Mouse (Mus musculus): ENCODE data around the gene Ldb3.

Gene Ldb3

DNA sequence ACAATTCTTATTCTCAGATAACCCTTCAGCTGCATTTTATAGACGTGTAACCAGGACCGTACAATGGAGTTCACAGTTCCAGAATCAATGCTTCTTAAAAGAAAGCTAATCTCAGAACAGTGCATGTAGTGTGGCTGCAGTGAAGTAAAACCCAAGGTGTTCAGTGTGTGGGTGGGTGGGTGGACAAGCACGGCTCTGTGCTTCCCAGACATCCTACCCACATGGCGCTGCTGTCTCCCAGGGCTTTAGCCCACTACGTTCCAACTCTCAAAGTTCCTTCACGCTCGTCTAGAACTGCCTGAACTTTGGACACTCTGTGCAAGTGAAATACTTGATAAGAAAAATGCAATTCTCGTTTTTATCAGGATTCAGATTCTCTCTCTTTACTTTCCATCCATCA lies 65.8 kb downstream of the Ldb3 start, which contains the start of gene 9230112D13Rik:
TSS of gene 9230112D13Rik (minus strand) at position 101 of the 400 bp plus-strand sequence.
- in situ Hi-C loops (cut with MboI; ENCODE audit: low sequenced_read_pairs), result no loop called here

DNA sequence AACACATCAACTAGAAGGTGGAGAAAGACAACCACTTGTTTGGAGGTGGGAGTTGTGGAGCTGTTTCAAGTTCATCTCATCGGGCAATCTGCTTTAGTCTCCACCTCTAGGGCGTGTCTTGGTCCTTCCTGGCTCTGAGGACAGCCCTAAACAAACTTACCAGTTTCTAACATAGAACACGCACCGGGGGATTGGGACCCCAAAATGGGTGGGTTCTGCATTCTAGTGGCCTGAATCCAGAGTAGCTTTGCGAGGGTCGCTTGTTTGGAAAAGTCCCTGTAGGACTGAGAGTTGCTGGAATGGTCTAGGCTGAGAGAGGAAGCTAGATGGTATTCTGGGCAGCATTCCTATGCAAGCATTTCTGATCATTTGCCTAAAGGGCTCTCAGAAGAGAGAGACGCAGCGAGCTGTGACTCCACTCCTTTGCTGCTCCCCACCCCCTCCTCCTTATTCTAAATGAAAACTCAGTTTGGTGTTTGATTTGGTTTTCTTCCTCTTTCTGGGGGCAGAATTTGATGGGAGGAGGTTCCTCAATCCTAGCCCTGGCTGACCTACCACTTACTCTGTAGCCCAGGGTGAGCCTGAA lies 70.4 kb downstream of the Ldb3 start:
- in situ Hi-C loops (cut with MboI; ENCODE audit: low sequenced_read_pairs), result no loop called here

DNA sequence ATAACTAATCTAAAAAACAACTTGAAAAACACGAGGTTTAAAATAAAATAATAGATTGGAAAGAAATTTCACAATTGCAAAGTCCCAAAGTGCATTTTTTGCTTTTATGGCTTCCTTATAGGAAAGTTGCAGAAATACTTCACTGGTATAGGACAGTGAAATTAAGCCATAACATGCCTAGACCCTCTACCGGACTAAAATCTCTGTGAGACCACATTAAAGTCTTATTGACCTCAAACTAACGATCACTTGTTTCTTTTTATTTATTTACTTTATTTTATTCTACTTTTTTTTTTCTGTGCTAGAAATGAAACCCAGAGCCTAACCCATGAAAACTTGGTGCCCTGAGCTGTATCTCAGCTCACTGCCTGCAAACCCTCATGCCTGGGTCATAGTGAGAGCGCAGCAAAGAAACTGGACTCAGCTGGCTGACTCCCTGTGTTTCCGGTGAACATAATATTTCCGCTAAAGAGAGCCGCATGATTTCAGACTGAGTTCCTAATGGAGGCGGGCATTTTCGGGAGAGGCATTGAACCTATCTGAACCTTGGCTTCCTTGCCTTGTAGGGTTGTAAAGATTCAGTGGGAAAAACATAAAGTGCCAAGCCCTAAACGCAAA lies 71.4 kb downstream of the Ldb3 start:
- in situ Hi-C loops (cut with MboI; ENCODE audit: low sequenced_read_pairs), result no loop called here

DNA sequence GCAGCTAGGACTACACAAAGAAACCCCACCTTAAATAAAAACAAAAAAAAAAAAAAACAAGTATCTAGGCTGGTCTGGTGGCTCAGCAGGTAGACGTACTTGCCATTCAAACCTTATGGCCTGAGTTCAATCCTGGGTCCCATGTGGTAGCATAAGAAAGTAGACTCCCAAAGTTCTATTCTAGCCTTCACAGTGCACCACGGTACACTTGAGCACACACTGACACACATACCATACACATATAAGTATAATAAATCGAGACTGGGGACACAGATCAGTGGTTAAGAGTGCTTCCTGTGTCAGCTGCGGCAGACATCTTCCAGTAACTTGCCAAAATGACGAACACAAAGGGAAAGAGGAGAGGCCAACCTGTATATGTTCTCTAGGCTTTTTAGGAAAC lies 72.6 kb downstream of the Ldb3 start:
- in situ Hi-C loops (cut with MboI; ENCODE audit: low sequenced_read_pairs), result no loop called here

DNA sequence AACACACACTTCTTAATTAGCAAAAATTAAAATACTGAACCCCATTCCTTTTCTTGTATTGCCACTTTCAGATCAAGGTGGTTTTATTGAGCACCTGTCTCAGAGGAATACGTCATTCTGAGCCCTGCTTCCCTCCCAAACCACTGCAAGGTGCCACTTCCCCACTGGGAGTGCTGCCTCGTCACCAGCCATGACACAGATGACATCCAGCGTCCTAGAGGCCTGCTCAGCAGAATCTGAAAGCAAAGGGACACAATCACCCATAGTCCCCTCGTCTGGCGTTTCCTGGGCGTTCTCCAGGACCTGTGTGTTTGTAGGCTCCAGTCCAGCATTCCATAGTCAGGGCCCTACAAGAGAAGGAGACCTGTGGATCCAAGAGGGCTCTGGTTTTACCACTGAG lies 74.4 kb downstream of the Ldb3 start:
- in situ Hi-C loops (cut with MboI; ENCODE audit: low sequenced_read_pairs), result no loop called here

DNA sequence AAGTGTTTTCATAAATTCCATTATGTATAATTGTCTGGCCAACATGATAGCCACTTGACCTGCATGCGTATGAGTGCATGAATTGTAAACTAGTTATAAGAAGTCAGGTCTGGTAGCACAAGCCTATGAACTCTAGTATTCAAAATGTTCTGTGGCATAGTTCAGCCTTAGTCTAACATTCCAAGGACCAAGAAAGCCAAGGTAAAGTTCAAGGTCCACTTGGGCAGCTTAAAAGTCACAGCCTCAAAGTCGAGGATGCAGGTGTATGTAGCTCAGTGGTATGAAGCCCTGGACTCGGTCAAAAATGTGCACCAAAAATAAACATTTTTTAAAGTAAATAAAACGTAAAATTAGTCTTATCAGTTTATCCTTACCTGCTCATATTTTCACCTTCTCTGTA lies 75.9 kb downstream of the Ldb3 start:
- in situ Hi-C loops (cut with MboI; ENCODE audit: low sequenced_read_pairs), result no loop called here

DNA sequence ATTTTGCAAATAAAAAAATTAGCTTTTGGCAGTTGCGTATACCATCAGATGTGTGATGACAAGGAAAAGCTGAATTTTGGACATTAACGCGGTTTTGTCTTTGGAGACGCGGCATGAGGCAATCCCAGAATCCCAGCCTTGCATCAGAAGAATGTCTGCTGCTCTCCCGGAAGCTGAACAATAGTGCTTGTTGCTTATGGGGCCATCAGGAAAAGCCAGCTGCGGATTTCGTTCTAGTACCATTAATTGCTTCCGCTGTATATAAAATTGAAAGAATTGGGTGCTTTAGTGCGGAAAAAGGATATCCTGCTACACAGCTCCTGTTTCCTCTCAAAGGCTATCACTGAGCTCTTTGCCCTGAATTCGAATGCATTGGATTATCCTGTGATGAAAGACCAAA lies 76.6 kb downstream of the Ldb3 start:
- in situ Hi-C loops (cut with MboI; ENCODE audit: low sequenced_read_pairs), result no loop called here

DNA sequence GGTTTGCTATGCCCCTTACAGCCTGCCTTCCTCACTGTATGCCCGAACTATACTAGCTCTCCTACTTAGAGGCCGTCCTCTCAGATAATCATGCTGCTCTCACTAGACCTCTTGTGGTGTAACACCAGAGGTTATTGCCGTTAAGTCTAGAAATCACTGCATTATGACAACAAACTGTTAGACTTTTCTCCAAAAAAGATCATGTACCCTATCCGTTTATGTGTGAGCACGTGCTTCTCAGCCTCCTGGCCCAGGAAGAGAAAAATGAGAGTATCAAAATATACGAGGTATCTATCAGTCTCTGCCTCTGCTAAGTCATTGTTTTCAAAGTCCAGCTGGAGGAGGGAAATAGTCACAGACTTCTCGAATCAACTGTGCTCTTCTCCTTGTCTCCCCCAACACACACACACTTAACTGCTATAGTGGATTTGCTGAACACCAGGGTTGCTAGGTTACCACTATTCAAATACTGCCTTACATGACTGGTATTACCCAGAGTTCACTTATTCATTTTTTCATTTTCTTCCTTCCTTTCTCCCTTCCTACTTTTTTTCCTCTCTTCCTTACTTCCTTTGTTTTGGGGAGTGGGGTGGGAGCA lies 79.5 kb downstream of the Ldb3 start:
- in situ Hi-C loops (cut with MboI; ENCODE audit: low sequenced_read_pairs), result no loop called here

DNA sequence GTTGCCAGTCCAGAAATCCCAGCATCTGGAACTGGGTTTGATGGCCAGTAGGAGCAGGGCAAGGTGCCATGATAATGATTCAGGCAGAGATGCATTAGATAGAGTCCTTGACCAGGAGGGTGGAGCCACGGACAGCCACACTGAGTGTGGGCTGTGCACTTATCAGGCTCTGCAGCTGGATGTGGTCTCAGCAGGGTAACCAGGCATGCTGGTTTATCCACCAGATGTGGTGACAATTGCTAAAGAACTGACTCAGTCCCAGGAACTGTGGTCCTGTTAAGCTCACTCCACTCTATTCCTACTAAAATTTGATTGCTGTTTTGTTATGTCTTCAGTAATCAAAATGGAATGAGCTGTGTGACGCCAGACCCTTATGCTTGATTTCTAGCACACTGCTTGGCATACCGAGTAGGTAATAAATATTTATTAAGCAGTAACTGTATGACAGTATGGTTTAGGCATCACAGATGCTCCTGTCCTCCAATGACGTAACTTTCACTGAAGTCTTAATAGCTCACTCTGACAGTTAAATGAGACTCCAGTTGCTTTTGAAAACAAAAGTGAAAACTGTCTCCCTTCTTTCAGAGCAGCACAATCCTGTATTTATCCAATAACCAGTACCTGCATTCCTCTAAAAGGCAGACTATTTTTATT lies 80.2 kb downstream of the Ldb3 start:
- in situ Hi-C loops (cut with MboI; ENCODE audit: low sequenced_read_pairs), result no loop called here

DNA sequence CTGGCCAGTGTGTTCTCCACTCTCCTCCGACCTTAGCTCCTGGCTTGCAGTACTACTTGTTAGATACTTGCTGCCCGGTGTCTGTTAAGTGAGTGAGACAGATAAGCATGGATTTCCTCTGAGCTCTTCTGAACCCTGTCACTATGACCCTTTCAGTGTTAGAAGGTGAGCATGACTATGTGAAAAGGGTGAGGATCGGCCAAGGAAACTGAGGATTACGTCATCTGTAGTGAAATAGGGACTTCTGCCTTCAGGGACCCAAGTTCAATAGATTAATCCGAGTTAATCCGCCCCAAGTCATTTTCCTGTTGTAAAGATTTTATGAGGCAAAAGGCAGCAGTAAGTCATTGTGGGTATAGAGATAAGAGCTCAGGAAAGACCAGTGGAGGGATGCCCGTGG lies 83.2 kb downstream of the Ldb3 start:
- in situ Hi-C loops (cut with MboI; ENCODE audit: low sequenced_read_pairs), result no loop called here

DNA sequence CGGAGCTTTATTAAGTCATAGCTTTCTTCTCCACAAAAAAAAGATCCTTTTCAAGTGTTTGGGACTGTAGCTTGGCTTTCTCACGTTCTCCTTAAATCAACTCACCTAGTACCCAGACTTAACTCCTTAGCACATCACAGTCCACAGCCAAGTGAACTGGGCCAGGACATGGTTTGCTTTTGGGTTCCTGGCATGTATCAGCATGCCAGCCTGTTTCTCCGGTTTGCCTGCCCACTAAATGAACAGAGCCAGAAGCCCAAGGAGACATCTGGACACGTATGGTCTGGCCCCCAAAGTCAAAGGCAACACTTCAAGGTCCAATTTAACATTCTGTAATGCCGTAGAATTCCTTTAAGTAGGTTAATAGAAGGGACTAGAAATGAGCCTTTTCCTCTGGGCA lies 84.1 kb downstream of the Ldb3 start:
- in situ Hi-C loops (cut with MboI; ENCODE audit: low sequenced_read_pairs), result no loop called here

DNA sequence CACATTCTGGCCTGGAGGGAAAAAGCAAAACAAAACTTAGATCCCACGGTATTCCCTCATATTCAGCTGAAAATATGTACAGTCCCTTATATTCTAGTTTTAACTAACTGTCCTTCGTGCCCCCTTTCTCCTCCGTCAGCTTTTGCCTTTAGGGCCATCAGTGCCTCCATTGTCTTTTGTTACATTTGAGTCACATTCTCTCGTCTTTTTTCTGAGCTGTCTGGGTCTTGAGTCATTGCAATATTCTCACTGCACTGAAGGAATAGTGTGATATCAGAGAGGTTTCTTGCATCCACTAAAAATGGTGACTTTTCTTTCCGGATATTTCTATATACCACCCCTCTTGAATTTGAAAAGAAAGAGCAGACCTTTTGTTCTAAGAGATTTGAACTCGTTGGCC lies 84.7 kb downstream of the Ldb3 start:
- in situ Hi-C loops (cut with MboI; ENCODE audit: low sequenced_read_pairs), result no loop called here

DNA sequence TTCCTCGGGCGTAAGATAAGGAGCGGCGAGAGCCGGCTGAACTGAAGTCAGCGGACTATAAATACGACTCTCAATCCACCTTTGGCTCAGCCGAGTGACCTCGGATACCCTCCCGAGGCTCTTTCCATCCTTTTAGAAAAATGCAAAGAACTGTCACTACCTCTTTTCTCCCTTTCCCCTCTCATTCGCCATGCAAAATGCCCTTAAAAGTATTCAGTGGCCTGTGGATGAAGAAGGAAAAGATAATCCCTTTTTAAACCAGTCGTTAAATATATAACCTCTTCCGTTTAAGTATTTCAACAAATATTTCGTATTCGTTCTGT lies 85.2 kb downstream of the Ldb3 start, which contains the start of gene Bmpr1a:
TSS of gene Bmpr1a (minus strand) at position 17 of the 323 bp plus-strand sequence.
- in situ Hi-C loops (cut with MboI; ENCODE audit: low sequenced_read_pairs), result no loop called here

DNA sequence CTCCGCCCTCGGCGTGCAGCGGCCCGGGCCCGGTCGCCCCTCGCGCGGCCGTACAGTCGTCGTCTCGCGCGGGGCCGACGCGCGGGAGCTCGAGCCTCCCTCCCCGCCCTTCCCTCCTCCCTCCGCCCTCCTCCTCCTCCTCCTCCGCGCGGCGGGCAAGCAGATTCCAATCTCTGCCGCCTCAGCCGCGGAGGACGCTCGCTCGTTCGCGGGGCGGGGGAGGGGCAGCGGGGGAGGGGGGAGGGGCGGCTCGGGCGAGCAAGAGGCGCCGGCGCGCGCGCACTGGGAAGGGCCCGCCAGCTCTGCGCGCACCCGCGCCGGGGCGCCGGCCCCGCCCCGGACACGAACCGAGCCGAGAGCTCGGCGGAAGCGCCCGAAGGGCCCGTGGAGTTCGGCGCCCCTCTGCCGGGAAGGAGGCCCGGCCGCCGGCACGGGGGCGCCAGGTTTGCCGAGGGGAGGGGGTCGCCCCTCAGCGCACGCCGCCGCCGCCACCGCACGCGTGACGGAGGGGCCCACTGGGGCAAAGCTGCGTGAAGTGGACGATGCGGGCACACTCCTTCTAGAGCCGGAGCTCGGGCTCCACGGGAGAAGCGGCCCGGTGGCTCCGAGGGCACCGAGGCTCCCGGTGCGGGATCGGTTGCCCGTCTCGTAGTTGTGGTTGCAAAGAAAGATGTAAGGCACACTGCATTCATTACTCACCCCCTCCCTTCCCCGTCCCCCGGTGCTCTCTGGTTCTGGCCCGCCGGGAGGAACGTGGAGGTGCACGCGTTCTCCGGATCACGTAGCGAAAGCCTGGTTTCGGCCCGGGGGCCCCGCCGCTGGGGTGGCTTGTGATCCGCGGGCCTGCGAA lies 85.8 kb downstream of the Ldb3 start:
- in situ Hi-C loops (cut with MboI; ENCODE audit: low sequenced_read_pairs), result no loop called here

DNA sequence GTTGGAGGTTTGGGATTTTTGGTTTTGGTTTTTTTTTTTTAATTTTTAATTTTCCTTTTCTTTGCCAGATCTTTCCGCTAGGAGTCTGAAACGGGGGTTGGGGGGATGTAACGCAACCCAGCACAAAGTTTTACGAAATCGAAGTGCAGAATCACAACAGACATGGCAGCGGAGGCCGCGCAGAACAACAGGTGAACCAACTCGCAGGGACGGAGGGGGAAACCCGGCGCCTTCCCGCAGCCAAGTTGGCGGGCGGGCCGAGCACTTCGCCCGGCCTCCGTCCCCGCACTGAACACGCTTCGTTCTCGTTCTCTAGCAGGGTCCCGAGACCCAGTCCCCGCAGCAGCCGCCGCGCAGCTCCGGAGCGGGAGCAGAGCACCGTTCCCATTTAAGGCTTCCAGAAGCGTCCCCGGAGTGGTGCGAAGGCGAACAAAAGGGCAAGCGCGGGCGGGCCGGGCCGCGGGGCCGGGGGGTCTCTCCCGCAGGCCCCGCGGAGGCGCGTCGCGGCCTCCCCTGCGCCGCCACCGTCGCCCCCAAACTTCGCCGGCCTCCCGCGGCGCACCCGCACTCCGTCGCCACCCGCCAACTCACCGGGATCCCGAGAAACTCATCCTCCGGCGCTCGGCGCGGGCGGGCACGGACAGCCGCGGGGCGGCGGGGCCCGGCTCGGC lies 86.5 kb downstream of the Ldb3 start:
- in situ Hi-C loops (cut with MboI; ENCODE audit: low sequenced_read_pairs), result no loop called here

DNA sequence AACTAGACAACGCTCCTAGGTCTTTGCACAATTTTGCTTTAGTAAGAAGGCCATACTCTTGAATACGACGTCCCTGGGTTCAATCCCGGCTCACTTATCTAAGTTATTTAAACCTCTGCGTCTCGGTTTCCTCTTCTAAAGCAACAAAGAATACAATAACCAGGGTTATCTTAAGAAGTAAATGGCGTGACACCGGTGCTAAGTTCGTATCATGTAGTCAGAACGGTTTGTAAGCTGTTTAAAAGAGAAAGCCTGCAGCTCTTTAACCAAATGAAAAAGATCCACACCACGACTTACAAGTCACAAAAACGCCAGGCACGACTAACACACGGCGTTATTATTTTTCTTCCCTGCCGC lies 87.1 kb downstream of the Ldb3 start:
- in situ Hi-C loops (cut with MboI; ENCODE audit: low sequenced_read_pairs), result no loop called here

DNA sequence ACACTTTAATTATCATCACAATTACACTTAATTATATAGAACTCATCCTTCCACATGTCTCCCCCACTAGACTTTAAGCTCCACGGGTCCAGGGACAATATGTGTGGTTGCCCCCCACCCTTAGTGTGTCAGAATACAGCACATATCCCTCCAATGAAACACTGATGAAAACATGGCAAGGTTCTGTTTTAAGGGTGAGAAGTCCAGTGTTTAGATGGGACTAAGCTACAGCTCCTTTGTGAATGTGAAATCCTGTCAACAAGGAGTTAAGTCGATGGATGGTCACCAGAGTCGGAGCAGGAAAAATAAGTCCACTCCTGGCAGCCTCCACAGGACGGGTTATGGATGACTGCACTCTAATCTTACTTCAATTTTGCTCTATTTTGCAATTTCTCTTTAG lies 88.2 kb downstream of the Ldb3 start:
- in situ Hi-C loops (cut with MboI; ENCODE audit: low sequenced_read_pairs), result no loop called here

DNA sequence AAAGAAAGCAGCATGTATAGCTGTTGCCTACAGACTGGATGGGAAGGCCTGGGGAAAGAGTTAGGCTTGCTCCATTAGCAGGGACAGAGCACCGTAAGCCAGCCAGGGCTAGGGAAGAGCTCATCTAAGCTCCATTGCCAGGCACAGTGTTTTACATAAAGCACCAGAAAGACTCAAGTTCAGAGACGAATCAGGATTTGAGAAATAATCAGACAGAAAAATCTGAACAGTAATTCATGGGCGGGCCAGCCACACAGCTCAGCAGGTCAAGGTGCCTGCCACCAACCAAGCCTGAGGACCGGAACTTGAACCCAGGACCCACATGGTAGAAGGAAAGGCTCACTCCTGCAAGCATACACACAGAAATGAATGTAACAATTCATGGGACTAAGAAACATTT lies 88.8 kb downstream of the Ldb3 start:
- in situ Hi-C loops (cut with MboI; ENCODE audit: low sequenced_read_pairs), result no loop called here

DNA sequence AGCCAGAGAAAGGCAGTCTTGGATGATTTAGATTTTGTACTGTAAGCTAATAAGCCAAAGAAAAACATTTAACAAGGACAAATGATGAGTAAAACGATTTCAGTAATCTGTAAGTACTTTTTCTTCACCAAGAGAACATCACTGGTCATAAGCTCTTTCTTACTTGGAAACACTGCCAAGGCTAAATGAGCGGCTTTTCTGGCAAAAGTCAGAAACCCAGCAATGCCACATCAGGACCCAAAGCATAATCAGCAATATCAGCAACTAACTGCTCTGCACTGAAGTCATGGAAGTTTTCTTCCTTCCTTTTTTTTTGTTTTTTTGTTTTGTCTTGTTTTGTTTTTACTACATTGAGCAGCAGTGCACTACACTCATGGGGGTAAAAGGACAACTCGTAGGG lies 91.1 kb downstream of the Ldb3 start:
- in situ Hi-C loops (cut with MboI; ENCODE audit: low sequenced_read_pairs), result no loop called here

DNA sequence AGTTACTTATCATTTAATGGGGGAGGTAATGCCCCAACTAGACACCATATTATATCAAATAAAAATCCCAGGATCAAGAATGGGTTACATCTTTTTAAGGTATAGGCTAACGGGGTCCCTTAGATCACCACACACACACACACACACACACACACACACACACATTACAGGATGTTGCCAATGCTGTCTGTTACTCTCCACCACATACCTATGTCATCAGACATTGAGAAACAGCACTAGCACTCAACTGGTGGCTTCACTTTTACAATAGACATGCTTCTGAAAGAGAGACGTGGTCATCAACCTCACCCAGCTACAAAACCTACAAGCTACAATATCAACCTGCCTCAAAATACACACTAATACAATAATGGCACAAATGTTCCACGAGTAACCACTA lies 94.8 kb downstream of the Ldb3 start:
- in situ Hi-C loops (cut with MboI; ENCODE audit: low sequenced_read_pairs), result no loop called here

DNA sequence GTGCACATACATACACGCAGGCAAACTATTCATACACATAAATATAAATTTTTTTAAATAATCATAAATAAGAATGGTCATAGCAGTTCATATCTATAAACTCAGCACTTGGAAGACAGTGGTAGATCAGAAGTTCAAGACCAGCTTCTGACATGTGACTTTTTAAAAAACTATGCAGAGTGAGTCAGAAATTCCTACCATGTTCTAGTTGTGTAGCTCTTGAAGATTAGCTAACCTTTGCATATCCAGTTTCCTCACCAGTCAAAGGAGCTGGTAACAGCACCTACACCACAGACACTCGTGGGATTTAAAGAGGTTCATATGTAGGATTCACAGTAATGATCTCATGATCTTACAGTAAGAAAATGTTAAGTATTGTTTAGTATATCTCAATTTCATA lies 95.8 kb downstream of the Ldb3 start:
- in situ Hi-C loops (cut with MboI; ENCODE audit: low sequenced_read_pairs), result no loop called here

All from CH12F3 (cell line).